Mouse (Mus musculus): ENCODE measurements around the gene St3gal2. TPM values are rescaled to one million over a fixed set of nuclear protein-coding genes. Genes with fewer than 3 reads are reported as not detected.
"Not testable (repeated sequence)": the region's sequence is repeated elsewhere in the genome, so short reads cannot be mapped to it uniquely, and the experiment has no call there.

The St3gal2 gene
- polyA plus RNA-seq, 1 experiment from 2014 or later, result 14.5 TPM

DNA sequence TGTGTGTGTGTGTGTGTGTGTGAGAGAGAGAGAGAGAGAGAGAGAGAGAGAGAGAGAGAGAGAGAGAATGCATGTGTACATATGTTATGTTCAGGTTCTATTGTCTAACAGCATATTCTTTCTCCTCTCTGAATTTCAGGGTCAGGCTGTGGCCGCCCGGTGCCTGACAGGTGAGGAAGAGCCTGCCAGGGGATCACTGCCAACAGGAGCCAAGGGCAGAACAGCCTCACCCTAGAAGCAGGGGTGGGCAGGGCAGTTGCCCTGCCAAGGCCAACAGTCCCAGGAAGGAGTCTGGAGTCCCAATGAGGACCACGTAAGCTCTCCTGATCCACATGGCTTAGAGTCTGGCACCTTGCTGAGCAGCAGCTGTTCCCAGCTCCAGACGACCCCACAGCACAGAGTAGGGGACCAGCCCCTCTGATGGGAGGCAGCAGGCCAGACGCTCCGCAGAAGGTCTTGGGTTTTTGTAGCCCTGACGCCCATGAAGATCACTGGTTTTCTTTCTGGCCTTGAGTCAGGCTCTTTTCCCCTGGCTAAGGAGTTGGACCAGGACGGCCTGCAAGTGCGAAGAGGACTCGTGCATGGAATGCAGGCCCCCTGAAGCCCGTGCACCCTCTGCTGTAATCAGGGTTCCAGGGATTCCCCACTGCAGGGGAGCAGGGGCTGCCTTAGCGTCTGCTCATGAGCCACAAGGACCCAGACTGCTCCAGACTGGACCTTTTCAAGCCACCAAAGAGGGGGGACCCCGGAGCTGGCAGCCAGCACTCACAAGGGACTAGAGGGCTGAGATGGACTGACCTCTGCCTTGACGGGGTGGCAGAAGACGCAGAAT is 37.1 kb downstream of the St3gal2 start:
- H3K4me3 ChIP-seq (ENCODE audit: low read length), result no peak overlapping the region
- H3K27me3 ChIP-seq (ENCODE audit: control insufficient read depth, insufficient read depth, low read length), result no peaks in the 10 kb centered on the region
- WGBS, result 84% methylated on average over 15 of the region's 15 CpGs
- no peaks in the 10 kb centered on the region for H3K4me1 ChIP-seq (ENCODE audit: control insufficient read depth, insufficient read depth, low read length)
- no peaks in the 10 kb centered on the region for H3K9me3 ChIP-seq (replicated peaks; ENCODE audit: control insufficient read depth, low read length)
- H3K36me3 ChIP-seq (ENCODE audit: control insufficient read depth, insufficient read depth), result peaks cover 14% of the 10 kb centered on the region
- H3K9ac ChIP-seq (ENCODE audit: low read length), result no peak overlapping the region
- H3K27ac ChIP-seq (ENCODE audit: low read length), result no peak overlapping the region
- H3K4me2 ChIP-seq (ENCODE audit: low read depth, low read length), result no peak overlapping the region
- no peak for ATAC-seq (replicated peaks; ENCODE audit: extremely low read depth, insufficient read depth, low FRiP score)

DNA sequence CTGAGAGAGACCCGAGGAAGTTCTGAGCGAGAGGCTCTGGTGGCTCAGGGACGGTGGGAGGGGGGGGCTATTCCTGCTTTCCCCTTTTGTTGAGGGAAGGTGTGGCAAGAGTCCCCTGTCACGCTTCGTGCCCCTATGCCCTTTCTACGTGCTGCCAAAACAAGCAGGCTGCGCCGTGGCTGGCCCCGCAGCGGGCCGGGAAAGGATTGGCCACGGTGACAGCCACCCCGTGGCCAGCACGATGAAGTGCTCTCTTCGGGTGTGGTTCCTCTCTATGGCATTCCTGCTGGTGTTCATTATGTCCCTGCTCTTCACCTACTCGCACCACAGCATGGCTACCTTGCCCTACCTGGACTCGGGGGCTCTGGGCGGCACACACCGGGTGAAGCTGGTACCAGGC is 37.7 kb downstream of the St3gal2 start:
- Histone ChIP-seq H3K9ac (ENCODE audit: low read length) (no peak overlapping the region), H3K27me3 (ENCODE audit: control insufficient read depth, insufficient read depth, low read length) (no peaks in the 10 kb centered on the region), H3K4me3 (ENCODE audit: low read length) (no peak overlapping the region), H3K36me3 (ENCODE audit: control insufficient read depth, insufficient read depth) (peaks cover 15% of the 10 kb centered on the region), H3K4me2 (ENCODE audit: low read depth, low read length) (no peak overlapping the region), H3K9me3 (replicated peaks; ENCODE audit: control insufficient read depth, low read length) (no peaks in the 10 kb centered on the region), H3K4me1 (ENCODE audit: control insufficient read depth, insufficient read depth, low read length) (no peaks in the 10 kb centered on the region), H3K27ac (ENCODE audit: low read length) (no peak overlapping the region)
- WGBS, result 84% methylated on average over 19 of the region's 19 CpGs
- ATAC-seq (replicated peaks; ENCODE audit: extremely low read depth, insufficient read depth, low FRiP score), result no peak

DNA sequence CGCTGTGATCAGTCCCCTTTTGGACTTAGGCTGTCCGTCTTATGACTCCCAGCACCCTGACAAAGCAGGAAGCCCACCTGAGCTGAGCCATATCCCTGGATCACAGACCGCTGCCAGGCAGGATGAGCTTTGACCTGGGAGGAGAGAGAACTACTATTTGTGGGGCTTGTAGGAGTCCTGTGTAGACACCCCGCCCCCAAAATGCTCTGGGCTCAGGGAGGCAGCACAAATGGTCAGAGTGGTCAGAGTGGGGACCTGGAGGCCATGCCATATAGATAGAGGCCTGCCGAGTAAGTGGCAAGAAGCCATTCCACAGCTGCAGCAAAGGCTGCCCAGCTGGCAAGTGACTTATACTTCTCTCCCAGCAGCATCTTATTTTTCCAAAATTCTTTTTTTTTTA is 38.4 kb downstream of the St3gal2 start:
- no peaks in the 10 kb centered on the region for H3K27me3 ChIP-seq (ENCODE audit: control insufficient read depth, insufficient read depth, low read length)
- peaks cover 22% of the 10 kb centered on the region for H3K36me3 ChIP-seq (ENCODE audit: control insufficient read depth, insufficient read depth)
- H3K9ac ChIP-seq (ENCODE audit: low read length), result no peak overlapping the region
- H3K4me3 ChIP-seq (ENCODE audit: low read length), result no peak overlapping the region
- H3K4me1 ChIP-seq (ENCODE audit: control insufficient read depth, insufficient read depth, low read length), result no peaks in the 10 kb centered on the region
- 76% methylated on average over 5 of the region's 5 CpGs for WGBS
- ATAC-seq (replicated peaks; ENCODE audit: extremely low read depth, insufficient read depth, low FRiP score), result no peak
- no peak overlapping the region for H3K27ac ChIP-seq (ENCODE audit: low read length)
- no peak overlapping the region for H3K4me2 ChIP-seq (ENCODE audit: low read depth, low read length)
- H3K9me3 ChIP-seq (replicated peaks; ENCODE audit: control insufficient read depth, low read length), result no peaks in the 10 kb centered on the region

DNA sequence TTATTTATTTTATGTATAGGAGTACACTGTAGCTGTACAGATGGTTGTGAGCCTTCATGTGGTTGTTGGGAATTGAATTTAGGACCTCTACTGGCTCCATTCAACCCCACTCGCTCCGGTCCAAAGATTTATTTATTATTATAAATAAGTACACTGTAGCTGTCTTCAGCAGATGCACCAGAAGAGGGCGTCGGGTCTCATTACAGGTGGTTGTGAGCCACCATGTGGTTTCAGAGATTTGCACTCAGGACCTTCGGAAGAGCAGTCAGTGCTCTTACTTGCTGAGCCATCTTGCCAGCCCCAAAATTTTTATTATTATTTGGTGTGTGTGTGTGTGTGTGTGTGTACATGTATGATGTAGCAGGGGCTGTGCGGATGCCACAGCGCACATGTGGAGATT is 38.8 kb downstream of the St3gal2 start:
- H3K4me1 ChIP-seq (ENCODE audit: control insufficient read depth, insufficient read depth, low read length); H3K27ac ChIP-seq (ENCODE audit: low read length); ATAC-seq (replicated peaks; ENCODE audit: extremely low read depth, insufficient read depth, low FRiP score); H3K27me3 ChIP-seq (ENCODE audit: control insufficient read depth, insufficient read depth, low read length); H3K4me3 ChIP-seq (ENCODE audit: low read length); H3K9ac ChIP-seq (ENCODE audit: low read length); H3K9me3 ChIP-seq (replicated peaks; ENCODE audit: control insufficient read depth, low read length); H3K4me2 ChIP-seq (ENCODE audit: low read depth, low read length): not testable (repeated sequence)
- H3K36me3 ChIP-seq (ENCODE audit: control insufficient read depth, insufficient read depth), result peaks cover 22% of the 10 kb centered on the region
- WGBS, result 97% methylated on average over 7 of the region's 7 CpGs

DNA sequence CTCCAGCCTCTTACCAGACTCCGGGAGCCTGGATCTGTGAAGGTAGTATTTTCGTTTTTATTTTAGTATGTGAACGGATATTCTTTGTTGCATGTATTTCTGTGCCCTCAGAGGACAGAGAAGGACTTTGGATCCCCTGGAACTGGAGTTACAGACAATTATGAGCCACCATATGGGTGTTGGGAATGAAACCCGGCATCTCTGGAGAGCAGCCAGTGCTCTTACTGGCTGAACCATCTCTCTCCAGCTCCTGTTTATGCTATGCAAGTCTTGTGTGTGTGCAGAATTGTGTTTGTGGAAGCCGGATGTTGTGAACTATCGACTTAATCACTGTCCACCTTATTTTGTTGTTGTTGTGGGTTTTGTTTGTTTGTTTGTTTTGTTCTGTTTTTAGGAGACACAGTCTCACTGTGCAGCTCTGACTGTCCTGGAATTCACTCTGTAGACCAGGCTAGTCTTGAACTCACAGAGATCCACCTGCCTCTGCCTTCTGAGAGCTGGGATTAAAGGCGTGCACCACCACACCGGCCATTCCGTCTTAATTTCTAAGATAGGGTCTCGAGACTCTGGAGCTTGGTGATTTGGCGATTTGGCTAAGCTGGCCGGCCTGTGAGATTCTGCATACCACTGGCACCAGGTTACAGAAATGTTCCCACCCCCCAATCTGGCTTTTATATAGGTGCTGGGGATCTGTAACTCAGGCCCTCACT is 39.5 kb downstream of the St3gal2 start:
- no peaks in the 10 kb centered on the region for H3K27me3 ChIP-seq (ENCODE audit: control insufficient read depth, insufficient read depth, low read length)
- H3K9ac ChIP-seq (ENCODE audit: low read length), result no peak overlapping the region
- H3K9me3 ChIP-seq (replicated peaks; ENCODE audit: control insufficient read depth, low read length), result no peaks in the 10 kb centered on the region
- no peak overlapping the region for H3K4me3 ChIP-seq (ENCODE audit: low read length)
- H3K27ac ChIP-seq (ENCODE audit: low read length), result no peak overlapping the region
- peaks cover 22% of the 10 kb centered on the region for H3K36me3 ChIP-seq (ENCODE audit: control insufficient read depth, insufficient read depth)
- no peak overlapping the region for H3K4me2 ChIP-seq (ENCODE audit: low read depth, low read length)
- ATAC-seq (replicated peaks; ENCODE audit: extremely low read depth, insufficient read depth, low FRiP score), result no peak
- WGBS, result 92% methylated on average over 12 of the region's 12 CpGs
- H3K4me1 ChIP-seq (ENCODE audit: control insufficient read depth, insufficient read depth, low read length), result no peaks in the 10 kb centered on the region

DNA sequence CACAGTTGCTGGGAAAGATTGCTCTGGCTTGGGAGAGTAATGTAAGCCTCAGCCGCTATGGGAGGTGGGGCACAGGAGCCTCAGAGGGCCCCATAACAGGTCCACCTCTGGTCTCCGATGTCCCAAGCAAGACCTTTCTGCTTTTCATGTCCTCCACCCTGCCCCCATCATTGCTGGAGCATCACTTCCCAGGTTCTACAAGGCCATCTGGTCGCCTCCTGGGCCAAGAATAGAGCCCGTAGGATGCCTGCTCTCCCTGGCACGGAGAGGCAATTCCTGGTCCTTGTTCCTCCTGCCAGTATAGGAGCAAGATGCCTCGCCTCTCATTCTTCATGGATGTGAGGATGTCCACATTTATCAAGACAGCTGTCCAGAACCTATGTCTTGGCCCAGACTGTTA is 40.2 kb downstream of the St3gal2 start:
- 86% methylated on average over 6 of the region's 6 CpGs for WGBS
- H3K36me3 ChIP-seq (ENCODE audit: control insufficient read depth, insufficient read depth), result peaks cover 22% of the 10 kb centered on the region
- H3K4me2 ChIP-seq (ENCODE audit: low read depth, low read length), result no peak overlapping the region
- no peaks in the 10 kb centered on the region for H3K9me3 ChIP-seq (replicated peaks; ENCODE audit: control insufficient read depth, low read length)
- no peaks in the 10 kb centered on the region for H3K27me3 ChIP-seq (ENCODE audit: control insufficient read depth, insufficient read depth, low read length)
- no peak overlapping the region for H3K4me3 ChIP-seq (ENCODE audit: low read length)
- H3K27ac ChIP-seq (ENCODE audit: low read length), result no peak overlapping the region
- no peak overlapping the region for H3K9ac ChIP-seq (ENCODE audit: low read length)
- peaks cover 2% of the 10 kb centered on the region for H3K4me1 ChIP-seq (ENCODE audit: control insufficient read depth, insufficient read depth, low read length)
- no peak for ATAC-seq (replicated peaks; ENCODE audit: extremely low read depth, insufficient read depth, low FRiP score)

DNA sequence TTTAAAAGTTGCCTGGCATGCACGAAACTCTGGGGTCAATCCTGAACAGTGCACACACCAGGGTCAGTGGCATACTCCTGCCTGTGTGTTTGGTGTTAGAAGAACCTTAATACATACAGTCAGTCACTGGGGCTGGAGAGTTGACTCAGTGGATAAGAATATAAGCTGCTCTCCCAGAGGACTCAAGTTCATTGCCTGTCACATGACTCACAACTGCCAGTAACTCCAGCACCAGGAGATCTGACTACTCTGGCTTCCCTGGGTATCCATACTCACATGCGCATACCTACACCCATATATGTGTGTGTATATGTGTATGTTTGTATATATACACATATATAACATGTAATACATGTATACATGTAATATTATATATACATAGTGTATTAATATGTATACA is 43.3 kb downstream of the St3gal2 start:
- Histone ChIP-seq H3K4me2 (ENCODE audit: low read depth, low read length) (no peak overlapping the region), H3K4me3 (ENCODE audit: low read length) (no peak overlapping the region), H3K9ac (ENCODE audit: low read length) (no peak overlapping the region), H3K27ac (ENCODE audit: low read length) (no peak overlapping the region), H3K27me3 (ENCODE audit: control insufficient read depth, insufficient read depth, low read length) (no peaks in the 10 kb centered on the region), H3K36me3 (ENCODE audit: control insufficient read depth, insufficient read depth) (peaks cover 20% of the 10 kb centered on the region), H3K9me3 (replicated peaks; ENCODE audit: control insufficient read depth, low read length) (no peaks in the 10 kb centered on the region), H3K4me1 (ENCODE audit: control insufficient read depth, insufficient read depth, low read length) (peaks cover 16% of the 10 kb centered on the region)
- WGBS, result 87% methylated on average over 2 of the region's 2 CpGs
- ATAC-seq (replicated peaks; ENCODE audit: extremely low read depth, insufficient read depth, low FRiP score), result no peak

DNA sequence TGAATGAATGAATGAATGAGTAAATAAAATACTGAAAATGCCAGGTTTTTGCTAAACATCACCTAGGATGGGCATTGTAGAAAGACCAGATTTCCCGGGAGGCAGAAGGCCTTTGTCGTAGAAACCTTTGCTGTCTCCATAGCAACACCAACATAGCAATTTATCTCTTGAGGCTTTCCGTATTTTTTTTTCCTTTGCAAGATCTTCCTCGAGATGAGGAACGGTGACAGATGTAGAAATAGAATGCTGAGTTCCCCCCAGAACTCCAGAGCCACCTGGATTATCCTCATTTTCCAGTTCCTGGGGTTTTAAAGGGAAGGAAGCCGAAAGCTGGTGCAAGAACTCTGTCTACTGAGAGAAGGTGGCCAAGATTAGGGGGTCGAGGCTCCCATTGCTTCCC is 44.9 kb downstream of the St3gal2 start:
- no peak overlapping the region for H3K4me3 ChIP-seq (ENCODE audit: low read length)
- H3K9me3 ChIP-seq (replicated peaks; ENCODE audit: control insufficient read depth, low read length), result no peaks in the 10 kb centered on the region
- H3K27ac ChIP-seq (ENCODE audit: low read length), result no peak overlapping the region; the same call in 1 of the 2 replicates
- WGBS, result 63% methylated on average over 7 of the region's 7 CpGs
- peaks cover 16% of the 10 kb centered on the region for H3K4me1 ChIP-seq (ENCODE audit: control insufficient read depth, insufficient read depth, low read length)
- no peak overlapping the region for H3K4me2 ChIP-seq (ENCODE audit: low read depth, low read length)
- H3K36me3 ChIP-seq (ENCODE audit: control insufficient read depth, insufficient read depth), result peaks cover 20% of the 10 kb centered on the region
- no peak overlapping the region for H3K9ac ChIP-seq (ENCODE audit: low read length)
- ATAC-seq (replicated peaks; ENCODE audit: extremely low read depth, insufficient read depth, low FRiP score), result no peak
- H3K27me3 ChIP-seq (ENCODE audit: control insufficient read depth, insufficient read depth, low read length), result no peaks in the 10 kb centered on the region

DNA sequence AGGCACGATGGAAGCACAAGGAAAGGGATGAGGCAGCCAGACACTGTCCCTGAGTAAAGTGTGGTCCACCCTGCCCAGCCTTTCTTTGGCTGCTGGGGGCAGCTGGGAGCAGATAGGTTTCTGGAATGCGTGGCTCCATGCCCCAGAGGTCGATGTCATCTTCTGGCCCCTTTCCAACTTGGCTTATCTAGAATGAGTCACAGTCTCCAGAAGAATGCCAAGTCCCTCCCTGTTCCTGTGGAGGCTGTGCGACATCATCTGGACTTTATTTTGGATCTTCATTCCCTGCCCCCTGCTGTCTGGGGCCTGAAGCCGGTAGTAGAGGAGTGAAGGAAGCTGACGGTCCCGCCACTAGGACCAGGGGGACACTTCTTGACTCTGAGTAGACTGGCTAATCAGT is 45.9 kb downstream of the St3gal2 start:
- peaks cover 20% of the 10 kb centered on the region for H3K4me1 ChIP-seq (ENCODE audit: control insufficient read depth, insufficient read depth, low read length)
- no peak overlapping the region for H3K9ac ChIP-seq (ENCODE audit: low read length)
- H3K4me3 ChIP-seq (ENCODE audit: low read length), result no peak overlapping the region
- peak overlapping the region; percentile 43 for H3K27ac ChIP-seq (ENCODE audit: low read length)
- H3K27me3 ChIP-seq (ENCODE audit: control insufficient read depth, insufficient read depth, low read length), result no peaks in the 10 kb centered on the region
- peak; percentile 81 for ATAC-seq (replicated peaks; ENCODE audit: extremely low read depth, insufficient read depth, low FRiP score)
- H3K36me3 ChIP-seq (ENCODE audit: control insufficient read depth, insufficient read depth), result peaks cover 20% of the 10 kb centered on the region
- no peaks in the 10 kb centered on the region for H3K9me3 ChIP-seq (replicated peaks; ENCODE audit: control insufficient read depth, low read length)
- 10% methylated on average over 7 of the region's 7 CpGs for WGBS
- peak overlapping the region; percentile 26; the same call in 1 of the 2 replicates for H3K4me2 ChIP-seq (ENCODE audit: low read depth, low read length)

Data from heart, embryonic 16.5 days (tissue).